Mouse (Mus musculus) fat pad, adult 2 months (tissue): ENCODE results near the gene Gm20896.
"Not testable (repeated sequence)": the region's sequence is repeated elsewhere in the genome, so short reads cannot be mapped to it uniquely, and the experiment has no call there.

ENCODE experiments used
- DNase-seq: peaks from one replicate; pipeline ENCODE4 v3.0.0-alpha.2; 2011; ENCODE audit warnings: low read depth, low spot score; ENCODE audit errors: extremely low read depth

The Gm20896 gene

GRCm38 (mm10) chrY:35921426-35921825 lies at the start of gene Gm20896:
Gene Gm20896, minus strand, starts transcription at chrY:35921526.
- DNase-seq: not testable (repeated sequence)
